Mouse (Mus musculus): ENCODE measurements around the gene Tmem44. TPM values are rescaled to one million over a fixed set of nuclear protein-coding genes. Genes with fewer than 3 reads are reported as not detected.
"Not testable (repeated sequence)": the region's sequence is repeated elsewhere in the genome, so short reads cannot be mapped to it uniquely, and the experiment has no call there.

Tmem44 gene
- polyA plus RNA-seq, 1 experiment from 2014 or later = 1.5 TPM

DNA sequence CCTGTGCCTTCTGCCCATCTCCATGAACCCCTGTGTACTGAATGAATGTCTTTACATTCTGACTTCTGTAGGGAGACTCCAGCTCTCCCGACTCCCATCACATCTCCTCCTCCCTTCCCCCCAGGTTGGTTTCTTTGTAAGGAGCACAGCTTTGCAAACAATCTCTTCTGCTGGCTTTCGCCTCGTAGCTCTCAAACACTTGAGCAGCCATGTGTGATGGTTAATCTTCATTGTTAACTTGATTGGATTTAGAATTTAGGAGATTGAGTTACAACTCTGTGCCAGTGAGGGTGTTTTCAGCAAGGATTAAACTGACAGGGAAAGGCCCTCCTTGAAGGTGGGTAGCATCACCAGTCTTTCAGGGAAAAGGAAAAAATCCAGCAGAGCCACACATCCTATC is 73.6 kb downstream of the Tmem44 start:
- Histone ChIP-seq H3K36me3 (no peaks in the 10 kb centered on the region), H3K4me1 (no peaks in the 10 kb centered on the region)
- no peak for ATAC-seq

GRCm38 (mm10) chr16:30475633-30476461 is 74.8 kb downstream of the Tmem44 start:
- no peak for ATAC-seq
- H3K27ac ChIP-seq = no peak overlapping the region
- no peak overlapping the region for H3K4me2 ChIP-seq
- no peak overlapping the region for H3K4me3 ChIP-seq
- 65% methylated on average over 10 of the region's 10 CpGs for WGBS (ENCODE audit: insufficient replicate concordance)
- no peaks in the 10 kb centered on the region for H3K4me1 ChIP-seq
- H3K27me3 ChIP-seq (replicated peaks) = 0 out of 2 replicates have a peak, but pooled peaks cover 7% of the 10 kb centered on the region
- H3K36me3 ChIP-seq = no peaks in the 10 kb centered on the region
- no peak overlapping the region for H3K9ac ChIP-seq
- peaks cover 7% of the 10 kb centered on the region; the same call in 1 of the 2 replicates for H3K9me3 ChIP-seq (replicated peaks)

More for the DNA sequence above, 73.6 kb downstream of the Tmem44 start:
- Histone ChIP-seq H3K27ac (no peak overlapping the region), H3K9ac (no peak overlapping the region), H3K27me3 (replicated peaks) (0 out of 2 replicates have a peak, but pooled peaks cover 7% of the 10 kb centered on the region), H3K4me2 (no peak overlapping the region), H3K4me3 (no peak overlapping the region), H3K9me3 (replicated peaks) (no peaks in the 10 kb centered on the region)
- 68% methylated on average over 3 of the region's 3 CpGs for WGBS (ENCODE audit: insufficient replicate concordance)

DNA sequence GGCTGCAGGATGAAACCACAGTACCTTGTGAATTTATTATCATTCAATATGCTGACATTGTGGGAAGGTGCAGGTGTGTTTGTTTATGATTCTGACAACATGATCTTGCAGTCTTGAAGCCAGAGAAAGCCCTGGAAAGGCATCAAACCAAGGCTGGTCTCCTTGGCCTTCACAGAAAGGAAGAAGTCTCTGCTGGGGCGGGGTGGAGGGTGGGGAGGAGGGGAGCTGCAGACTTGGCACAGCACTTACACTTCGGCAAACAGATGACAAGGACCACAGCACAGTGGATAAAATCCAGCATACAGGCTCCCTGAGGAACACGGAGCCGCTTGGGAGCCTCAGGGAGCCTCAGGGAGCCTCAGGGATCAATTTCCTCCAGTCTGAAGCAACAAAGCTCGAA is 78.2 kb downstream of the Tmem44 start:
- 61% methylated on average over 5 of the region's 5 CpGs for WGBS (ENCODE audit: insufficient replicate concordance)
- H3K27ac ChIP-seq = no peak overlapping the region
- ATAC-seq = no peak

GRCm38 (mm10) chr16:30471912-30472311 is 78.7 kb downstream of the Tmem44 start:
- no peak overlapping the region for H3K27ac ChIP-seq
- 36% methylated on average over 2 of the region's 2 CpGs for WGBS (ENCODE audit: insufficient replicate concordance)
- ATAC-seq = no peak

More for the DNA sequence above, 78.2 kb downstream of the Tmem44 start:
- no peaks in the 10 kb centered on the region for H3K36me3 ChIP-seq
- peaks cover 7% of the 10 kb centered on the region; the same call in 1 of the 2 replicates for H3K9me3 ChIP-seq (replicated peaks)
- H3K27me3 ChIP-seq (replicated peaks) = 0 out of 2 replicates have a peak, but pooled peaks cover 7% of the 10 kb centered on the region
- H3K4me2 ChIP-seq = no peak overlapping the region
- H3K4me3 ChIP-seq = no peak overlapping the region
- no peaks in the 10 kb centered on the region for H3K4me1 ChIP-seq
- no peak overlapping the region for H3K9ac ChIP-seq

DNA sequence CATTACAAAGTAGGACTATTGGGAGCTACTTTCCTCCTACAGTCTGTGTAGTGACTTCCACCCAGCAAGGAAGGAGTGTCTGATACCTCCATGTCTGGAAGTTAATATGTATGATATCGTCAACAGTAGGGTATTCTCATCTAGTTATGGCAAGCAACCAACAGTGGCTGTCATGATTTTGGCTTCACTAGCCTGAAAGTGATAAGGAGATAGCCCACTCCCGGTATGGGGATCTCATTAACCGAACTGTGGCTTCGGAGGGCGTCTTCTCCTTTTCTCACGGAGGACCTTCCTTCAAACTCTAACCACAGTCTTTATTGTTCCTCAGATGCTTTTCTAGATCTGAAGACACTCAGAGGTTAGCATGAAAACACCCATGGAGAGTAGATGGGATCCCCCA is 81.7 kb downstream of the Tmem44 start:
- no peak for ATAC-seq

More at GRCm38 (mm10) chr16:30471912-30472311, 78.7 kb downstream of the Tmem44 start:
- no peak overlapping the region for H3K4me3 ChIP-seq
- H3K4me2 ChIP-seq = no peak overlapping the region
- H3K9ac ChIP-seq = no peak overlapping the region
- peaks cover 7% of the 10 kb centered on the region; the same call in 1 of the 2 replicates for H3K9me3 ChIP-seq (replicated peaks)
- no peaks in the 10 kb centered on the region for H3K4me1 ChIP-seq
- no peaks in the 10 kb centered on the region for H3K36me3 ChIP-seq
- H3K27me3 ChIP-seq (replicated peaks) = 0 out of 2 replicates have a peak, but pooled peaks cover 6% of the 10 kb centered on the region

DNA sequence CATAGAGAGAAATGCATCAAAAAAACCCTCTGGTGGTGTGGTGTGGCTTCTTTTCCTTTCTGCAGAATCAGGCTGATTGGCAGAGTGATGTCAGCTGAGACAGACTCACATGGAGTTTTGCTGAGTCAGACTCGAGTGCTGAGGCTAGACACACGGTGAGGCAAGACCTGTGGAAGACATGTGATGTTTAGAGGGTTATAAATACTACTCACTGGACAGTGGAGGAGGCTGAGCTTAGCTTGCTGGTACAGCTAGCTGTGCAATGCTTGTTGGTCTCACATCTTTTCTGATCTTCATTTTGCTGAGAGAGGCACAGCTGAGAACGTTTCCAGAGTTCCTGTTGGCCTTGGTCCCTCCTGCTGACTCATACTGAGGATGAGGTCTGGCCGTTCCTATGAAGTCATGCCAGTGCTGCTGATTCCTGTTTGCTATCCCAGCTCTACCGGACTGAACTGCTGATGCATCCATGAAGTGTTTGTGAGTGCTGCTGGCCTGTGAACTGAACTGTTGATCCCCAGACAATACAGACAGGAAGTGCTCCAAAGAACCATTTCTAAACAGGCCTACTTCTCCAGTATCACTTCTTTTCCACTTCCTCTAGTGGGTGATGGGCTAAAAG is 84.9 kb downstream of the Tmem44 start:
- H3K9ac ChIP-seq = no peak overlapping the region
- H3K36me3 ChIP-seq = no peaks in the 10 kb centered on the region
- ATAC-seq = peak; percentile 72
- no peak overlapping the region for H3K4me3 ChIP-seq
- H3K9me3 ChIP-seq (replicated peaks) = peaks cover 12% of the 10 kb centered on the region
- no peaks in the 10 kb centered on the region for H3K27me3 ChIP-seq (replicated peaks)
- no peak overlapping the region for H3K4me2 ChIP-seq
- peaks cover 8% of the 10 kb centered on the region for H3K4me1 ChIP-seq
- WGBS (ENCODE audit: insufficient replicate concordance) = 34% methylated on average over 5 of the region's 5 CpGs
- H3K27ac ChIP-seq = peak overlapping the region; percentile 36; the same call in 1 of the 2 replicates

More for the DNA sequence above, 81.7 kb downstream of the Tmem44 start:
- Histone ChIP-seq H3K9ac (no peak overlapping the region), H3K27ac (no peak overlapping the region), H3K9me3 (replicated peaks) (peaks cover 7% of the 10 kb centered on the region; the same call in 1 of the 2 replicates), H3K36me3 (no peaks in the 10 kb centered on the region), H3K4me2 (no peak overlapping the region), H3K4me3 (no peak overlapping the region), H3K4me1 (peaks cover 8% of the 10 kb centered on the region), H3K27me3 (replicated peaks) (no peaks in the 10 kb centered on the region)
- 40% methylated on average over 6 of the region's 6 CpGs for WGBS (ENCODE audit: insufficient replicate concordance)

GRCm38 (mm10) chr16:30464742-30465141 is 85.9 kb downstream of the Tmem44 start:
- not testable (repeated sequence) for H3K9ac ChIP-seq; H3K27ac ChIP-seq; H3K4me3 ChIP-seq; H3K4me1 ChIP-seq; H3K36me3 ChIP-seq; ATAC-seq; H3K27me3 ChIP-seq (replicated peaks); H3K4me2 ChIP-seq
- 68% methylated on average over 3 of the region's 3 CpGs for WGBS (ENCODE audit: insufficient replicate concordance)
- H3K9me3 ChIP-seq (replicated peaks) = peaks cover 12% of the 10 kb centered on the region

Other genes starting within 250 kb of the Tmem44 start
- gene Gp5, start 240.1 kb downstream of the Tmem44 start, polyA plus RNA-seq (2016; fragmentation: Nextera tagmentation; extraction: Ambion mirVana) = 31.3 and 32.1 TPM in 2 replicates
- gene Atp13a3, start 144.9 kb downstream of the Tmem44 start, polyA plus RNA-seq (2016; fragmentation: Nextera tagmentation; extraction: Ambion mirVana) = 17.7 and 18.5 TPM in 2 replicates
- gene Lsg1, start 36.8 kb upstream of the Tmem44 start, polyA plus RNA-seq (2016; fragmentation: Nextera tagmentation; extraction: Ambion mirVana) = 49.2 and 50.9 TPM in 2 replicates
- gene Fam43a, start 48.9 kb upstream of the Tmem44 start, polyA plus RNA-seq (2016; fragmentation: Nextera tagmentation; extraction: Ambion mirVana) = 8.8 and 9.2 TPM in 2 replicates

Data from liver, embryonic 12.5 days (tissue).